Mouse (Mus musculus) thymus, adult 2 months (tissue): ENCODE data around the gene Emx2. TPM values are rescaled to one million over a fixed set of nuclear protein-coding genes. Genes with fewer than 3 reads are reported as not detected.

Source experiments
- DNase-seq: peaks from one replicate; pipeline ENCODE4 v3.0.0; 2021
- H3K27ac ChIP-seq: fragments of 200-500 bp; 2 replicates; pipeline ENCODE4 v1.5.1; 2012; ENCODE audit warnings: low read length, control low read depth; ENCODE audit not compliant: control insufficient read depth, insufficient read depth
- H3K27me3 ChIP-seq: fragments of 200-500 bp; 2 replicates; pipeline ENCODE4 v1.6.1; 2012; ENCODE audit warnings: mild to moderate bottlenecking, low read length, moderate library complexity, mixed read lengths; ENCODE audit not compliant: control insufficient read depth, insufficient read depth
- H3K36me3 ChIP-seq: fragments of 200-500 bp; 2 replicates; pipeline ENCODE4 v1.6.1; 2012; ENCODE audit warnings: mild to moderate bottlenecking, low read length, moderate library complexity; ENCODE audit not compliant: control insufficient read depth, insufficient read depth
- H3K4me1 ChIP-seq: fragments of 200-500 bp; replicated peaks from 2 replicates; pipeline ENCODE4 v1.6.1; 2012; ENCODE audit warnings: low read length; ENCODE audit not compliant: control insufficient read depth, insufficient read depth
- H3K4me3 ChIP-seq: fragments of 200-500 bp; 2 replicates; pipeline ENCODE4 v1.5.1; 2012; ENCODE audit warnings: mild to moderate bottlenecking, low read length, control low read depth, moderate library complexity; ENCODE audit not compliant: control insufficient read depth, insufficient read depth
- CTCF ChIP-seq: fragments of 200-500 bp; IDR thresholded peaks from 2 replicates; pipeline ENCODE4 v1.5.1; 2012; ENCODE audit warnings: mild to moderate bottlenecking, control low read depth, low read length, moderate library complexity, borderline replicate concordance; ENCODE audit not compliant: control insufficient read depth, poor library complexity, insufficient read depth; ENCODE audit errors: extremely low read depth
- POLR2A ChIP-seq: fragments of 200-500 bp; IDR thresholded peaks from 2 replicates; pipeline ENCODE4 v1.6.1; 2012; ENCODE audit warnings: mild to moderate bottlenecking, low read length, control low read depth, moderate library complexity; ENCODE audit not compliant: control insufficient read depth, poor library complexity, insufficient read depth; ENCODE audit errors: extremely low read depth
- WGBS: fragments of 180-500 bp; shearing (Covaris S2); methylation state at CpG from one replicate; pipeline ENCODE4 v1.1.7; 2018; 5-methylcytosine and 5-hydroxymethylcytosine counted together
- polyA plus RNA-seq: library from polyadenylated mRNA; depleted of rRNA; stranded (reverse); fragments of >200 nt; gene quantifications from 2 replicates; pipeline ENCODE4 v1.2.3, GENCODE M21; 2012

Gene Emx2
- polyA plus RNA-seq, 1 experiment: not detected

GRCm38 (mm10) chr19:59457011-59457945 lies 894 bp upstream of the Emx2 start:
- no peaks in the 10 kb centered on the region for H3K4me1 ChIP-seq
- no peaks in the 10 kb centered on the region for H3K36me3 ChIP-seq
- H3K27ac ChIP-seq: no peak overlapping the region
- WGBS: 12% methylated on average over 23 of the region's 23 CpGs
- H3K27me3 ChIP-seq: peaks cover 32% of the 10 kb centered on the region
- DNase-seq: no peak
- TF ChIP-seq CTCF: no peak
- no peak for TF ChIP-seq POLR2A
- H3K4me3 ChIP-seq: no peak overlapping the region

DNA sequence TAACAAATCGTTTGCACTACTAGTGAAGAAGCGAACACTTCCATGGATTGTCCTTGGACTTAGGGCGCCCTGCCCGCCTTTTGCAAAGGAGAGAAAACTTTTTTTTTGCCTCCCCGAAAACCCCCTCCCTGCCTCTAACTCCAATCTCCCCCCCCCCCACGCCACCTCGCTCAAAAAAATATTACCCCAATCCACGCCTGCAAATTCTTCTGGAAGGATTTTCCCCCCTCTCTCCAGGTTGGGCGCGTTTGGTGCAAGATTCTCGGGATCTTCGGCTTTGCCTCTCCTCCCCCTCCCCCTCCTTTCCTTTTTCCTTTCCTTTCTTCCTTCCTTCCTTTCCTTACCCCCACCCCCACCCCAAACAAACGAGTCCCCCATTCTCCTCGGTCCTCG lies 567 bp downstream of the Emx2 start:
- Histone ChIP-seq H3K4me1 (no peaks in the 10 kb centered on the region), H3K36me3 (no peaks in the 10 kb centered on the region), H3K27ac (no peak overlapping the region), H3K4me3 (no peak overlapping the region), H3K27me3 (peaks cover 32% of the 10 kb centered on the region)
- TF ChIP-seq CTCF (no peak), POLR2A (no peak)
- no peak for DNase-seq
- WGBS: 6% methylated on average over 15 of the region's 15 CpGs

DNA sequence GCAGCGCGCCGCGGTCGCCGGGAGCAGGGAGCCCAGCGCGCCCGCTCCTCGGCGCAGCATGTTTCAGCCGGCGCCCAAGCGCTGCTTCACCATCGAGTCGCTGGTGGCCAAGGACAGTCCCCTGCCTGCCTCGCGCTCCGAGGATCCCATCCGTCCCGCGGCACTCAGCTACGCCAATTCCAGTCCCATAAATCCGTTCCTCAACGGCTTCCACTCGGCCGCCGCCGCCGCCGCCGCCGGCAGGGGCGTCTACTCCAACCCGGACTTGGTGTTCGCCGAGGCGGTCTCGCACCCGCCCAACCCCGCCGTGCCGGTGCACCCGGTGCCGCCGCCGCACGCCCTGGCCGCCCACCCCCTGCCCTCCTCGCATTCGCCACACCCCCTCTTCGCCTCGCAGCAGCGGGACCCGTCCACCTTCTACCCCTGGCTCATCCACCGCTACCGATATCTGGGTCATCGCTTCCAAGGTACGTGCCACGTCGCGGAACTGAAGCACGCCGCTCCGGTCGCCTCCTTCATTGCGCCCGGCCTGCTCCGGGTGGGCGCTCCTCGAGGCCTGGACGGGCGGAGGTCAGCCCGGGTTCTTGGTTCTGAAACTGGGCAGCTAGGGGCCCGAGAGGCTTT lies 1.1 kb downstream of the Emx2 start:
- Histone ChIP-seq H3K27ac (no peak overlapping the region), H3K36me3 (no peaks in the 10 kb centered on the region), H3K27me3 (peaks cover 32% of the 10 kb centered on the region), H3K4me1 (no peaks in the 10 kb centered on the region), H3K4me3 (no peak overlapping the region)
- DNase-seq: peak; percentile 23
- TF ChIP-seq CTCF (no peak), POLR2A (no peak)
- WGBS: 2% methylated on average over 75 of the region's 75 CpGs

DNA sequence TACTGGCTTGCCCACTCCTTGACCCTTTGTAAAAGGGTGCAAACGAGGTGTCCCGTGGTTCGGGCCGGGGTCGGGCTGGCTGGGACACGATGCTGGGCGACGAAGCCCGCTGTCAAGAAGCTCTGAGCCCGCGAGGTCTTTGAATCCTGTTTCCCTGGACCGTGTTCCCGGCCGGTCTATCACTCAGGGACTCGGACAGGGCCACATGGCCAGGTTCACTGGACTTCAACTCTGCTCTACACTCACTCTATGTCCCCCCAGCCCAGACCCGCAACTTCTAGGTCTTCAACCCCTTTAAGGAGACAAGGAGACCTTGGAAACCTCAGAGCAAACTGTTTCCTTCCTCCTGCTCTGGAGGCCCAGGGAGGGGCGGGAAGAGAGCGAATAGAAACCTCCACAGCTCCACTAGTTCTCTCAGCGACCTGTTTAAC lies 1.7 kb downstream of the Emx2 start:
- Histone ChIP-seq H3K27me3 (peaks cover 30% of the 10 kb centered on the region), H3K4me3 (no peak overlapping the region)
- WGBS: 2% methylated on average over 19 of the region's 19 CpGs

DNA sequence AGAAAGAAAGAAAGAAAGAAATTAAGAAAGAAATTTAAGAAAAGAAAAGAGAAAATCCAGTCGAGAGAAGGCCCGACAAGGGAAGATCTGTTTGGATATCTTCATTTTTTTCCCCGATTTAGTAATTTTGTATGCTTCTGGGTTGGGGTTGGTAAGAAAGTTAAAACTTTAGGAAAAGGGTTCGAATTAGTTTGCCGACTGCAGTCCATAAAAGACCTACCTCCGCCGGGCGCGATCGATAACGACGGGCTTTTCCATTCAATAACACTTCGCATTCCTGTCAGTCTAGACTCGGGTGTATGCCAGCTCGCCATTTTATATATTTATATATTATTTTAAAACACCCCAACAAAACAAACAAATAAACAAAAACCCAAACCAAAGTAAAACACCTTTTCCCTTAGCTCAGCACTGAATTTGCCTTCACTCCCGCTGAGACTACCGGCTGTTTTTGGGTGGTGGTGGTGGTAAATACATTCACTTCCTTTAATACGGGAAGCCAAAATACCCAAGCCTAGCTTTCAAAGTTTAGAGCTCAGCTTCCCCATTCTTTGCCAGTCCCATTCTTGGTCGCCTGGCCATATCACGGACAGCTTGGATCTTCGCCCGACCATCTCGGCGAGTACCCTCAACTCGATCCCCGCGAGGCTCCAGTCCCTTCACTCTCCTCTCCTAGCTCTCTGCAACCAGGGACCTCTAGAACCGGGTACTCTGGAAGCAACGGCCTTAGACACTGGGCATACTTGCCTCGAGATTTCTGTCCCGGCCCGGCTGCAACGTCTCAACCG lies 2.4 kb downstream of the Emx2 start:
- Histone ChIP-seq H3K36me3 (no peaks in the 10 kb centered on the region), H3K27me3 (peaks cover 30% of the 10 kb centered on the region), H3K4me1 (no peaks in the 10 kb centered on the region), H3K27ac (no peak overlapping the region), H3K4me3 (no peak overlapping the region)
- 5% methylated on average over 34 of the region's 34 CpGs for WGBS
- no peak for DNase-seq
- TF ChIP-seq CTCF: no peak

More for the DNA sequence above, 1.7 kb downstream of the Emx2 start:
- TF ChIP-seq POLR2A (no peak), CTCF (no peak)
- H3K36me3 ChIP-seq: no peaks in the 10 kb centered on the region
- H3K4me1 ChIP-seq: no peaks in the 10 kb centered on the region
- no peak for DNase-seq
- H3K27ac ChIP-seq: no peak overlapping the region

GRCm38 (mm10) chr19:59461481-59462421 lies 3.6 kb downstream of the Emx2 start:
- Histone ChIP-seq H3K4me3 (no peak overlapping the region), H3K27me3 (peaks cover 27% of the 10 kb centered on the region)

More at GRCm38 (mm10) chr19:59461481-59462421, 3.6 kb downstream of the Emx2 start:
- Histone ChIP-seq H3K4me1 (no peaks in the 10 kb centered on the region), H3K27ac (no peak overlapping the region), H3K36me3 (no peaks in the 10 kb centered on the region)
- WGBS: 16% methylated on average over 36 of the region's 36 CpGs
- DNase-seq: no peak
- TF ChIP-seq POLR2A (no peak), CTCF (no peak)
